Mouse (Mus musculus): ENCODE results near the gene Camta2. TPM values are rescaled to one million over a fixed set of nuclear protein-coding genes. Genes with fewer than 3 reads are reported as not detected.

Gene Camta2
- polyA plus RNA-seq, 1 experiment from 2014 or later, result 29.0 TPM

DNA sequence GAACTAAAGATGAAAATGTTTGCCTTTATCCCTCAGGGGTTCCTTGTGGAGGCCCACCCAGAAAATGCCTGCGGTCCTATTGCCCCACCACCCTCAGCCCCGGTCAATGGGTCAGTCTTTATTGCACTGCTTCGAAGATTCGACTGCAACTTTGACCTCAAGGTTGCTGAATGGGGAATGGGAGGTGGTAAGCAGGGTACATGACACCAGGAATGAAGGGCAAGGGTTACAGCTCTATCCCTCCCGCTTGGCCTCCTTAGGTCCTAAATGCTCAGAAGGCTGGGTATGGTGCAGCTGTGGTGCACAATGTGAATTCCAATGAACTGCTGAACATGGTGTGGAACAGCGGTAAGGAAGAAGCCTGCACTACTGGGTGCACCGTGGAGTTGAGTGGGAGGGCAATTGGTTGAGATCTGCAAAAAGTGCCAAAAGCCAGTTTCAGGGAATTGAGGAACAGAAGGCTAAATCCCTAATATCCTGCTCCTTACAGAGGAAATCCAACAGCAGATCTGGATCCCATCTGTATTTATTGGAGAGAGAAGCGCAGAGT, 38.6 kb downstream of the Camta2 start:
- ATAC-seq (ENCODE audit: low read depth), result no peak
- no peak overlapping the region for H3K9ac ChIP-seq (replicated peaks; ENCODE audit: low read depth, low read length)
- no peak overlapping the region for H3K4me3 ChIP-seq (ENCODE audit: low read depth, low read length)
- peaks cover 40% of the 10 kb centered on the region for H3K36me3 ChIP-seq (ENCODE audit: control insufficient read depth, insufficient read depth, low read length)
- peaks cover 30% of the 10 kb centered on the region for H3K4me1 ChIP-seq (ENCODE audit: control insufficient read depth, insufficient read depth, low read length)
- WGBS, result 81% methylated on average over 8 of the region's 8 CpGs
- no peak overlapping the region for H3K27ac ChIP-seq (ENCODE audit: low read depth, low read length)
- no peaks in the 10 kb centered on the region for H3K9me3 ChIP-seq (ENCODE audit: control insufficient read depth, low read length)
- peak overlapping the region; percentile 100; the same call in 1 of the 2 replicates for H3K4me2 ChIP-seq (ENCODE audit: low read depth, low read length)
- H3K27me3 ChIP-seq (ENCODE audit: control insufficient read depth, insufficient read depth, low read length), result no peaks in the 10 kb centered on the region

DNA sequence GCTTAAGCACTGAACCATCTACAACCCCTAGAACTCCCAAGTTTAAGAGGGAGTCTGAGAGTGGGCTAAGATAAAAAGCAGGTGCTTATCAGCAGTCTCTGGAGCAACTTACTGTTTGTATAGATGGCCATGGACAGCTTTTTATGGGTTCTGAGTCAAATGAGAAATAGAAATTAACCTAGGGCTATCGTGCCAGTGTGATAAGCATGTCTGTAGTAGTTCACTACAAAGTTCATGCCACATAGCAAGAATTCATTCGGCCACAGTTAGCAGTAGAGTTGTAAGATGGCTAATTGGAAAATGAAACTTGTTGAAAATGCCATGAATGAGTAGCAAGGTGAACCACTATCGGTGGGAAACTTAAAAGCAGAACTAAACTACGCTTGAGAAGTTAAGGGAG, 39.4 kb downstream of the Camta2 start:
- peak overlapping the region; percentile 70; the same call in 1 of the 2 replicates for H3K9ac ChIP-seq (replicated peaks; ENCODE audit: low read depth, low read length)
- 88% methylated on average over 4 of the region's 4 CpGs for WGBS
- H3K4me3 ChIP-seq (ENCODE audit: low read depth, low read length), result peak overlapping the region; percentile 77; the same call in 1 of the 2 replicates
- H3K9me3 ChIP-seq (ENCODE audit: control insufficient read depth, low read length), result no peaks in the 10 kb centered on the region
- H3K4me2 ChIP-seq (ENCODE audit: low read depth, low read length), result peak overlapping the region; percentile 100
- peaks cover 30% of the 10 kb centered on the region for H3K4me1 ChIP-seq (ENCODE audit: control insufficient read depth, insufficient read depth, low read length)
- no peak overlapping the region for H3K27ac ChIP-seq (ENCODE audit: low read depth, low read length)
- peaks cover 42% of the 10 kb centered on the region for H3K36me3 ChIP-seq (ENCODE audit: control insufficient read depth, insufficient read depth, low read length)
- H3K27me3 ChIP-seq (ENCODE audit: control insufficient read depth, insufficient read depth, low read length), result no peaks in the 10 kb centered on the region
- no peak for ATAC-seq (ENCODE audit: low read depth)

DNA sequence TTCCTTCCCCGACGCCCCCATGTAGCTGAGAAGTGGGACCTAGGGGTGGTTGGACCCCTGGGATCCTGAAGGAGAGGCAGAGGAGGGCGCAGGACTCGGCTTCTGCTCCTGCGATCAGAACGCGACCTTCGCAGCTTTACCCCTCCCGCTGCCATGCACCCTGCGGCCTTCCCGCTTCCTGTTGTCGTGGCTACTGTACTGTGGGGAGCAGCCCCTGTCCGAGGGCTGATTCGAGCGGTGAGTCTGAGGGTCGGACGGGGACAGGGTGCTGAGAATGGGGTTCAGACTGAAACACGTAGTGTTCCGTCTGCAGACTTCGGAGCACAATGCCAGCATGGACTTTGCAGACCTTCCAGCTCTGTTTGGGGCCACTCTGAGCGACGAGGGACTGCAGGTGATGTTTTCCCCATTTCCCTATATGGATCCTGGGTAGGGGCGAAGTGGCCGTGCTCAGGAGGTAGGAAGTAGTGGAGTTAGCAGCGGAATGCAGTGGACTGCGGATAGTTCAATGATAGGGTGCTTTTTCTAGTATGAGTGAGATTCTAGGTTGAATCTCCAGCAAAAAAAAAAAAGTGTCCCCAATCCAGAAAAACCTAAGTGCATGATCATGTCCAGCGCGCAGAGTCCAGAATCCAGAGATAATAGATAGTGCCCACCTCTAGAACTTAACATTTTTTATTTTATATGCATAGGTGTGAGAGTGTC, 40.0 kb downstream of the Camta2 start:
- H3K36me3 ChIP-seq (ENCODE audit: control insufficient read depth, insufficient read depth, low read length), result peaks cover 42% of the 10 kb centered on the region
- H3K4me2 ChIP-seq (ENCODE audit: low read depth, low read length), result peak overlapping the region; percentile 100
- H3K4me3 ChIP-seq (ENCODE audit: low read depth, low read length), result peak overlapping the region; percentile 77
- no peaks in the 10 kb centered on the region for H3K9me3 ChIP-seq (ENCODE audit: control insufficient read depth, low read length)
- H3K27ac ChIP-seq (ENCODE audit: low read depth, low read length), result peak overlapping the region; percentile 84
- H3K4me1 ChIP-seq (ENCODE audit: control insufficient read depth, insufficient read depth, low read length), result peaks cover 26% of the 10 kb centered on the region
- no peaks in the 10 kb centered on the region for H3K27me3 ChIP-seq (ENCODE audit: control insufficient read depth, insufficient read depth, low read length)
- H3K9ac ChIP-seq (replicated peaks; ENCODE audit: low read depth, low read length), result peak overlapping the region; percentile 70
- no peak for ATAC-seq (ENCODE audit: low read depth)
- WGBS, result 4% methylated on average over 28 of the region's 28 CpGs

DNA sequence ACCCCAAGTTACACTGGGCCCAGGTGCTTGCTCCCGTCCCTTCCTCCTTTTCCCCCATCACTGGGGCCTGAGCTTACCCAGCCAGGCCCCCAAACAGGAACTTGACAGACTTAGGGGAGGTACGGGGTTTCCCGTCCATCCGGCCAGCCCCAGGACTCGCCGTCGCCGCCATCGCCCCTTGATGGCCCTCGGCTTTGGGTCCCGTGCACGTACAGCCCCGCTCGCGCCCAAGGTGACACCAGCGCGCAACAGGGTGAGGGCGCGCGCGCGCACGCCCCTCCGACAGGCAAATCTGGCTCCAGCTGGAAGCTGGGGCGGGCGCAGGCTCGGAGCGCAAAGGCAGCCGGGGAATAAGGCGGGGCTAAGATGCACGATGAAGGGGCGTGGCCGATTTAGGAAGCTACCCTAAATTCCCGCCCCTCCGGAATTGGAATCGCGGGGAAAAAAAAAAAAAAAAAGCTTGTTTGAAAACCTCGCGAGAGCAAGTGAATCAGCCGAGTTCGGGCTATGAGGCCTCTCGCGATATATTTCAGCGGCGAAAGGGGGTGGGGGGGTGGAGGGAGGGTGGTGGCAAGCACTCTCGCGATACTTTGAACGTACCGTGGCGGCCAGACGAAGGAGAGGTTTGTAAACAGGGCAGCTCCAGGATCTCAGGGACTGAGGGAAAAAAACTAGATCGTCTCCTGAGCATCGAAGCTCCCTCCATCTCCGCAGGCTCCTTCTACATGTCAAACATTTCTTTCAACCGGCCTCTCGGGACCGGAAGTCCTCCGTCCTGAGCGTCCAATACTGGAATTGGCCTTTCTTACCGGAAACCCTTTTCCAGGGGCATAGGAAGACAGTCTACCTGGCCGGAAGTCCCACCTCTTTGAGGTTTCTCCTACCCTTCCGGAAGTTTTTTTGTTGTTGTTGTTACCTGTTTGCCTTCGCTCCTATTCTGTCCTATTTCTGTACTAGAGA, 40.9 kb downstream of the Camta2 start, which contains the start of the genes Rnf167 and Slc25a11:
Gene Rnf167 (plus strand): TSS at position 545 of the 960 bp plus-strand sequence.
Gene Slc25a11 (minus strand): TSS at position 789 of the 960 bp plus-strand sequence.
- Histone ChIP-seq H3K4me3 (ENCODE audit: low read depth, low read length) (peak within 1 kb of the TSS; percentile 77), H3K27me3 (ENCODE audit: control insufficient read depth, insufficient read depth, low read length) (no peaks in the 10 kb centered on the region), H3K4me2 (ENCODE audit: low read depth, low read length) (peak within 1 kb of the TSS; percentile 100), H3K27ac (ENCODE audit: low read depth, low read length) (peak within 1 kb of the TSS; percentile 84), H3K36me3 (ENCODE audit: control insufficient read depth, insufficient read depth, low read length) (peaks cover 42% of the 10 kb centered on the region), H3K9ac (replicated peaks; ENCODE audit: low read depth, low read length) (peak within 1 kb of the TSS; percentile 88), H3K4me1 (ENCODE audit: control insufficient read depth, insufficient read depth, low read length) (peaks cover 21% of the 10 kb centered on the region), H3K9me3 (ENCODE audit: control insufficient read depth, low read length) (no peaks in the 10 kb centered on the region)
- ATAC-seq (ENCODE audit: low read depth), result peak; percentile 91
- WGBS, result under 1% methylated on average over 63 of the region's 63 CpGs

DNA sequence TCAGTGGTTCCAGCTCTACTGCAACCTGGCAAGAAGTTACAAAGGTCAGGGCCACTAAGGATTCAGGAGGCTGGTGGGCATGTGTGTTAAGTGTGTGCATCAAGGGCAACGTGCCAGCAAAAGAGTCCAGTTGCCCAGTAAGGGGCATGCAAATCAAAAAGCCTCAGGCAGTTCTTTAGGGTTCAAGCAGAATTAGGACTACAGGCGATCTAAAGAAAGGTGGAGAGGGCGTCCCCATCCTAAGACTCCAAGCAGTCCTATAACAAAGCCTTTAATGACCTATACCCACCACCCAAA, 41.7 kb downstream of the Camta2 start:
- no peaks in the 10 kb centered on the region for H3K27me3 ChIP-seq (ENCODE audit: control insufficient read depth, insufficient read depth, low read length)
- peak overlapping the region; percentile 88 for H3K9ac ChIP-seq (replicated peaks; ENCODE audit: low read depth, low read length)
- peak overlapping the region; percentile 68 for H3K4me2 ChIP-seq (ENCODE audit: low read depth, low read length)
- 12% methylated on average over 3 of the region's 3 CpGs for WGBS
- H3K4me3 ChIP-seq (ENCODE audit: low read depth, low read length), result peak overlapping the region; percentile 77
- H3K27ac ChIP-seq (ENCODE audit: low read depth, low read length), result peak overlapping the region; percentile 84
- H3K4me1 ChIP-seq (ENCODE audit: control insufficient read depth, insufficient read depth, low read length), result peaks cover 21% of the 10 kb centered on the region
- no peaks in the 10 kb centered on the region for H3K9me3 ChIP-seq (ENCODE audit: control insufficient read depth, low read length)
- ATAC-seq (ENCODE audit: low read depth), result peak; percentile 3; the same call in 1 of the 2 replicates
- peaks cover 37% of the 10 kb centered on the region for H3K36me3 ChIP-seq (ENCODE audit: control insufficient read depth, insufficient read depth, low read length)

DNA sequence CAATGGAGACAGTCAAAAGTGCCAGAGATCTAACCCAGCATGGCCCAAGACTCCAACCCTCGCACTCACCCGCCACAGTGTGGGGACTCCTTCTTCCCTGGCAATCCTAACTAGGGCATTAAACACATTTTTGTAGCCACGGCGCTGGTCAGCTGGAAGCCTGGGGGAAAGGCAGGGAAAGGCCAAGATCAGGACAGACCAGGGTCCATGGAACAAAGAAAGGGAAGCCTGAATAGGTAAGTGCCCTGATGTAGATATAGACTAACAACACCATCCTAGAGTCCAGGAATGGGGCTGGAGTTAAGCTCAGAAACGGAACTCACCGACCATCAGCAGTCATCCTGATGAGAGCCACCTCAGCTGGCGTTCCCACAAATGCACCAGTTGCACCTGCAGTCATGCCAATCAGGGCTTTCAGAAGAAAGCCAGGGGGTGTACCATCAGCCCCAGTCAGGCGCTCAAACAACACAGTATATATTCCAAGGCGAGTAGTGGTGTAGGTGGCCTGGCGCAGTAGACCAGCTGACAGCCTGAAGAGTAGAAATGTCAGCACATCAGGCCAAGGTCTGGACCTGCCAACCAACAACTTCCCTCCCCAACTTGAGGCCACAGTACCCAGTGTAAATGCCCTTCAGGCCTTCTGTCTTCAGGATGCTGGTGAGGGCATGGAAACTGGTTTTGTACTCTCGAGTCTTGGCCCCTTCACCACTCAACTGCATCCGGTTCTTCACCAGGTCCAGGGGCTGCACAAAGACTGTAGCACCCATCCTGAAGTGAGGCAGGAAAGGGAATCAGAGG, 42.2 kb downstream of the Camta2 start:
- peak overlapping the region; percentile 68 for H3K4me2 ChIP-seq (ENCODE audit: low read depth, low read length)
- peaks cover 21% of the 10 kb centered on the region for H3K4me1 ChIP-seq (ENCODE audit: control insufficient read depth, insufficient read depth, low read length)
- peaks cover 32% of the 10 kb centered on the region for H3K36me3 ChIP-seq (ENCODE audit: control insufficient read depth, insufficient read depth, low read length)
- H3K27ac ChIP-seq (ENCODE audit: low read depth, low read length), result no peak overlapping the region
- ATAC-seq (ENCODE audit: low read depth), result no peak
- peak overlapping the region; percentile 88; the same call in 1 of the 2 replicates for H3K9ac ChIP-seq (replicated peaks; ENCODE audit: low read depth, low read length)
- H3K4me3 ChIP-seq (ENCODE audit: low read depth, low read length), result peak overlapping the region; percentile 77
- 96% methylated on average over 12 of the region's 12 CpGs for WGBS
- H3K9me3 ChIP-seq (ENCODE audit: control insufficient read depth, low read length), result no peaks in the 10 kb centered on the region
- no peaks in the 10 kb centered on the region for H3K27me3 ChIP-seq (ENCODE audit: control insufficient read depth, insufficient read depth, low read length)

DNA sequence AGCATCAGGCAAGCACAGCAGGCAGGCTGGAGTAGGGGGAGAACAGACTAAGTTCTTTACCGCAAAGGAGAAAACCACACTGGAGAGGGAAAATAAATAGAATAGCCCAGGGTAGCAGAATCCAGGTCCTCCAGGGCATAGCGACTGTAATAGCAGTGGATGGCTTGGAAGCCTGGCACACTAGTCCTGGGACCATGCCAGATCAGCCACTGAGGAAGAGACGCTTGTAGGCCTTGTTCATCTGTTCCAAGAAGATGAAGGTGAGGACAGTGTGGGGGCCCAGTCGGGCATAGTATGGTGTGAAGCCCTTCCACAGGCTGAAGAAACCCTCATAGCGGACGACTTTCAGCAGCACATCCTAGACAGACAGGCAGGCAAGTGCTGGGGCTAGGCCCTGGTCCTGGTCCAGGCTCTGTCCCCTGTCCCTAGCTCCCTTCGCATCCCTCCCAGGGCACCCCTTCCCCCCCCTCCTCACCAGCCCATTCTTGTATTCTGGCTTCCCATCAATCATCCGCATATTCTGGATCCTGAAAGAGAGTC, 43.3 kb downstream of the Camta2 start:
- WGBS, result 96% methylated on average over 8 of the region's 8 CpGs
- H3K27ac ChIP-seq (ENCODE audit: low read depth, low read length), result no peak overlapping the region
- H3K9me3 ChIP-seq (ENCODE audit: control insufficient read depth, low read length), result no peaks in the 10 kb centered on the region
- peaks cover 21% of the 10 kb centered on the region for H3K4me1 ChIP-seq (ENCODE audit: control insufficient read depth, insufficient read depth, low read length)
- peaks cover 23% of the 10 kb centered on the region for H3K36me3 ChIP-seq (ENCODE audit: control insufficient read depth, insufficient read depth, low read length)
- ATAC-seq (ENCODE audit: low read depth), result no peak
- H3K9ac ChIP-seq (replicated peaks; ENCODE audit: low read depth, low read length), result no peak overlapping the region
- no peaks in the 10 kb centered on the region for H3K27me3 ChIP-seq (ENCODE audit: control insufficient read depth, insufficient read depth, low read length)
- H3K4me2 ChIP-seq (ENCODE audit: low read depth, low read length), result no peak overlapping the region
- H3K4me3 ChIP-seq (ENCODE audit: low read depth, low read length), result no peak overlapping the region

DNA sequence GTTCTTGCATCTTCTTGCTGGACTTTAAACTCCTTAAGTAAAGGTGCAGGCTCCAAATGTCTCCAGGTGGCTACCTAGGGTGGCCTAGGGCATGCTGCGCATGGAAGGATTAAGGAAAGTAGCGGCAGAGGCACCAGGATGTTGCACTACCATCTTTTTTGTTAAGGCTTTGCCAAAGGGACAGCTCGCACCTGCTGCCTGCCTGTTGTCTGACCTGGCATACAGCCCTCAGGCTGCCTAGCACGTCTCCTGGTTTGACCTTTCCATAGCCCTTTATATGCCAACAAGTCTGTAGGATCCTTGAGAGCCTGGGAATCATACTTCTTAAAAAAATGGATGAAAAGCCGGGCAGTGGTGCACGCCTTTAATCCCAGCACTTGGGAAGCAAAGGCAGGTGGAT, 44.9 kb downstream of the Camta2 start:
- H3K9me3 ChIP-seq (ENCODE audit: control insufficient read depth, low read length), result no peaks in the 10 kb centered on the region

More for the DNA sequence above, 44.9 kb downstream of the Camta2 start:
- 95% methylated on average over 6 of the region's 6 CpGs for WGBS
- no peak overlapping the region for H3K4me2 ChIP-seq (ENCODE audit: low read depth, low read length)
- ATAC-seq (ENCODE audit: low read depth), result no peak
- peaks cover 14% of the 10 kb centered on the region for H3K36me3 ChIP-seq (ENCODE audit: control insufficient read depth, insufficient read depth, low read length)
- H3K4me3 ChIP-seq (ENCODE audit: low read depth, low read length), result no peak overlapping the region
- H3K4me1 ChIP-seq (ENCODE audit: control insufficient read depth, insufficient read depth, low read length), result peaks cover 14% of the 10 kb centered on the region
- no peaks in the 10 kb centered on the region for H3K27me3 ChIP-seq (ENCODE audit: control insufficient read depth, insufficient read depth, low read length)
- H3K9ac ChIP-seq (replicated peaks; ENCODE audit: low read depth, low read length), result no peak overlapping the region
- no peak overlapping the region for H3K27ac ChIP-seq (ENCODE audit: low read depth, low read length)

Data from neural tube, embryonic 14.5 days (tissue).